Mouse (Mus musculus): ENCODE results near the gene Pcyt1a. TPM values are rescaled to one million over a fixed set of nuclear protein-coding genes. Genes with fewer than 3 reads are reported as not detected.

Gene Pcyt1a
- polyA plus RNA-seq, 1 experiment = 23.8 TPM

GRCm38 (mm10) chr16:32513401-32513800, 82.7 kb downstream of the Pcyt1a start:
- H3K4me2 ChIP-seq (ENCODE audit: low read depth) = no peak overlapping the region
- no peaks in the 10 kb centered on the region for H3K36me3 ChIP-seq (ENCODE audit: control insufficient read depth, insufficient read depth)
- H3ac ChIP-seq (ENCODE audit: control insufficient read depth, insufficient read length) = no peak overlapping the region
- no peaks in the 10 kb centered on the region for H3K79me2 ChIP-seq (ENCODE audit: control insufficient read depth, insufficient read depth)
- H3K27me3 ChIP-seq (ENCODE audit: control insufficient read depth, insufficient read depth, insufficient read length) = no peaks in the 10 kb centered on the region
- TF ChIP-seq SRF (IDR thresholded peaks at IDR 0.05; ENCODE audit: control insufficient read depth, insufficient read length, low read depth) (no peak), MAX (IDR thresholded peaks at IDR 0.05; ENCODE audit: low read depth) (no peak), MYOG (IDR thresholded peaks at IDR 0.05; ENCODE audit: control insufficient read depth in 1 of 3, insufficient read depth in 1 of 3, insufficient read length in 2 of 3, low read depth in 2 of 3) (no peak), POLR2A (IDR thresholded peaks at IDR 0.05; ENCODE audit: insufficient read length, low read depth) (no peak), TCF3 (IDR thresholded peaks at IDR 0.05; ENCODE audit: insufficient read length, low read depth) (no peak), REST (IDR thresholded peaks at IDR 0.05; ENCODE audit: insufficient read depth, insufficient read length) (no peak), USF1 (IDR thresholded peaks at IDR 0.05; ENCODE audit: low read depth) (no peak), CEBPB (IDR thresholded peaks at IDR 0.05; ENCODE audit: insufficient read depth, poor library complexity, severe bottlenecking) (no peak), POLR2AphosphoS2 (IDR thresholded peaks at IDR 0.05; ENCODE audit: insufficient read length, low read depth) (no peak), TCF12 (IDR thresholded peaks at IDR 0.05; ENCODE audit: insufficient read depth, poor library complexity, severe bottlenecking) (no peak), E2F4 (IDR thresholded peaks at IDR 0.05; ENCODE audit: insufficient read depth) (no peak), MYOD1 (IDR thresholded peaks at IDR 0.05; ENCODE audit: control insufficient read depth in 1 of 3, insufficient read length in 2 of 3, low read depth in 2 of 3) (no peak)
- no peak overlapping the region for H3K4me3 ChIP-seq

DNA sequence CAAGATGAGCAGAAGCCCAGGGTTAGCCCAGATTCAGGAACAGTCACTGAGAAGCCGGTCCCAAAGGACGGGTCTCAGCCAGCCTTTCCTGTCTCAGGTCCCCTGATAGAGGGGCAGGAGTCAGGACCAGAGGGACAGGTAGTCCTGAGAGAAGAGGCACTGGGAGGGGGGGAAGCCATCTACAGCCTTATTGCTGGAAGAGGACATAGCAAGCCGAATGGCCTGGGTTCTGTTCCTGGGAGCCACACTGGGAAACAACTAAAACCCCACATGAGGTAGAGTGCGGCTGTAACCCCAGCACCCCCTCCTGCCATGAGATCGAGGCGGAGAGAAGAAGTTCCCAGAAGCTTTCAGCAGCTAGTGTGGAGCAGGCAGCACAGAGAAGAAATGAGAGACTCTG, 83.2 kb downstream of the Pcyt1a start:
- TF ChIP-seq SRF (IDR thresholded peaks at IDR 0.05; ENCODE audit: control insufficient read depth, insufficient read length, low read depth) (no peak), TCF3 (IDR thresholded peaks at IDR 0.05; ENCODE audit: insufficient read length, low read depth) (no peak), REST (IDR thresholded peaks at IDR 0.05; ENCODE audit: insufficient read depth, insufficient read length) (no peak), MAX (IDR thresholded peaks at IDR 0.05; ENCODE audit: low read depth) (no peak), POLR2A (IDR thresholded peaks at IDR 0.05; ENCODE audit: insufficient read length, low read depth) (no peak), USF1 (IDR thresholded peaks at IDR 0.05; ENCODE audit: low read depth) (no peak), MYOD1 (IDR thresholded peaks at IDR 0.05; ENCODE audit: control insufficient read depth in 1 of 3, insufficient read length in 2 of 3, low read depth in 2 of 3) (no peak), E2F4 (IDR thresholded peaks at IDR 0.05; ENCODE audit: insufficient read depth) (no peak), MYOG (IDR thresholded peaks at IDR 0.05; ENCODE audit: control insufficient read depth in 1 of 3, insufficient read depth in 1 of 3, insufficient read length in 2 of 3, low read depth in 2 of 3) (no peak), CEBPB (IDR thresholded peaks at IDR 0.05; ENCODE audit: insufficient read depth, poor library complexity, severe bottlenecking) (no peak), TCF12 (IDR thresholded peaks at IDR 0.05; ENCODE audit: insufficient read depth, poor library complexity, severe bottlenecking) (no peak), POLR2AphosphoS2 (IDR thresholded peaks at IDR 0.05; ENCODE audit: insufficient read length, low read depth) (no peak)

GRCm38 (mm10) chr16:32516006-32516962, 85.6 kb downstream of the Pcyt1a start:
- no peaks in the 10 kb centered on the region for H3K79me2 ChIP-seq (ENCODE audit: control insufficient read depth, insufficient read depth)
- peak overlapping the region; percentile 4 for H3K4me3 ChIP-seq
- H3K4me2 ChIP-seq (ENCODE audit: low read depth) = peak overlapping the region; percentile 75
- TF ChIP-seq MYOG (IDR thresholded peaks at IDR 0.05; ENCODE audit: control insufficient read depth in 1 of 3, insufficient read depth in 1 of 3, insufficient read length in 2 of 3, low read depth in 2 of 3) (peak; percentile 13 to 84 (median 72)), TCF12 (IDR thresholded peaks at IDR 0.05; ENCODE audit: insufficient read depth, poor library complexity, severe bottlenecking) (peak; percentile 81), POLR2A (IDR thresholded peaks at IDR 0.05; ENCODE audit: insufficient read length, low read depth) (peak; percentile 69), MAX (IDR thresholded peaks at IDR 0.05; ENCODE audit: low read depth) (no peak), E2F4 (IDR thresholded peaks at IDR 0.05; ENCODE audit: insufficient read depth) (no peak), TCF3 (IDR thresholded peaks at IDR 0.05; ENCODE audit: insufficient read length, low read depth) (peak; percentile 11), POLR2AphosphoS2 (IDR thresholded peaks at IDR 0.05; ENCODE audit: insufficient read length, low read depth) (no peak), REST (IDR thresholded peaks at IDR 0.05; ENCODE audit: insufficient read depth, insufficient read length) (no peak), CEBPB (IDR thresholded peaks at IDR 0.05; ENCODE audit: insufficient read depth, poor library complexity, severe bottlenecking) (no peak), MYOD1 (IDR thresholded peaks at IDR 0.05; ENCODE audit: control insufficient read depth in 1 of 3, insufficient read length in 2 of 3, low read depth in 2 of 3) (peak in 2 of 3 experiments; percentile 82 to 90), SRF (IDR thresholded peaks at IDR 0.05; ENCODE audit: control insufficient read depth, insufficient read length, low read depth) (no peak), USF1 (IDR thresholded peaks at IDR 0.05; ENCODE audit: low read depth) (no peak)
- no peak overlapping the region for H3ac ChIP-seq (ENCODE audit: control insufficient read depth, insufficient read length)
- H3K27me3 ChIP-seq (ENCODE audit: control insufficient read depth, insufficient read depth, insufficient read length) = no peaks in the 10 kb centered on the region
- H3K36me3 ChIP-seq (ENCODE audit: control insufficient read depth, insufficient read depth) = no peaks in the 10 kb centered on the region

More for the DNA sequence above, 83.2 kb downstream of the Pcyt1a start:
- Histone ChIP-seq H3K4me2 (ENCODE audit: low read depth) (no peak overlapping the region), H3K36me3 (ENCODE audit: control insufficient read depth, insufficient read depth) (no peaks in the 10 kb centered on the region), H3K79me2 (ENCODE audit: control insufficient read depth, insufficient read depth) (no peaks in the 10 kb centered on the region), H3K27me3 (ENCODE audit: control insufficient read depth, insufficient read depth, insufficient read length) (no peaks in the 10 kb centered on the region), H3K4me3 (no peak overlapping the region), H3ac (ENCODE audit: control insufficient read depth, insufficient read length) (no peak overlapping the region)

GRCm38 (mm10) chr16:32517785-32518481, 87.2 kb downstream of the Pcyt1a start:
- H3K4me3 ChIP-seq = no peak overlapping the region
- no peak for TF ChIP-seq TCF3 (IDR thresholded peaks at IDR 0.05; ENCODE audit: insufficient read length, low read depth)
- no peak for TF ChIP-seq E2F4 (IDR thresholded peaks at IDR 0.05; ENCODE audit: insufficient read depth)
- no peak for TF ChIP-seq MYOD1 (IDR thresholded peaks at IDR 0.05; ENCODE audit: control insufficient read depth in 1 of 3, insufficient read length in 2 of 3, low read depth in 2 of 3)
- no peak for TF ChIP-seq USF1 (IDR thresholded peaks at IDR 0.05; ENCODE audit: low read depth)
- no peak for TF ChIP-seq MYOG (IDR thresholded peaks at IDR 0.05; ENCODE audit: control insufficient read depth in 1 of 3, insufficient read depth in 1 of 3, insufficient read length in 2 of 3, low read depth in 2 of 3)
- TF ChIP-seq POLR2AphosphoS2 (IDR thresholded peaks at IDR 0.05; ENCODE audit: insufficient read length, low read depth) = no peak
- no peak for TF ChIP-seq REST (IDR thresholded peaks at IDR 0.05; ENCODE audit: insufficient read depth, insufficient read length)
- TF ChIP-seq CEBPB (IDR thresholded peaks at IDR 0.05; ENCODE audit: insufficient read depth, poor library complexity, severe bottlenecking) = no peak
- TF ChIP-seq POLR2A (IDR thresholded peaks at IDR 0.05; ENCODE audit: insufficient read length, low read depth) = no peak
- TF ChIP-seq TCF12 (IDR thresholded peaks at IDR 0.05; ENCODE audit: insufficient read depth, poor library complexity, severe bottlenecking) = no peak
- no peak for TF ChIP-seq SRF (IDR thresholded peaks at IDR 0.05; ENCODE audit: control insufficient read depth, insufficient read length, low read depth)
- no peak for TF ChIP-seq MAX (IDR thresholded peaks at IDR 0.05; ENCODE audit: low read depth)

More at GRCm38 (mm10) chr16:32517785-32518481, 87.2 kb downstream of the Pcyt1a start:
- H3K4me2 ChIP-seq (ENCODE audit: low read depth) = no peak overlapping the region
- no peaks in the 10 kb centered on the region for H3K27me3 ChIP-seq (ENCODE audit: control insufficient read depth, insufficient read depth, insufficient read length)
- no peaks in the 10 kb centered on the region for H3K36me3 ChIP-seq (ENCODE audit: control insufficient read depth, insufficient read depth)
- H3ac ChIP-seq (ENCODE audit: control insufficient read depth, insufficient read length) = no peak overlapping the region
- no peaks in the 10 kb centered on the region for H3K79me2 ChIP-seq (ENCODE audit: control insufficient read depth, insufficient read depth)
